Mouse (Mus musculus) stomach, embryonic 15.5 days (tissue): ENCODE measurements around the gene Tmem218. TPM values are rescaled to one million over a fixed set of nuclear protein-coding genes. Genes with fewer than 3 reads are reported as not detected.
A peak's percentile ranks its signal among the peaks of the same experiment; 100 is the strongest.

ENCODE experiments used
- ATAC-seq: fragments of 200-750 bp; cut with Nextera tagmentation; 2 replicates; pipeline ENCODE4 v1.8.0; 2017; ENCODE audit warnings: low read depth, moderate number of reproducible peaks, moderate TSS enrichment; ENCODE audit not compliant: insufficient read depth, low FRiP score
- H3K27ac ChIP-seq: fragments of 300-500 bp; sonication (generic); 2 replicates; pipeline ENCODE4 v1.5.1; 2015; ENCODE audit warnings: mild to moderate bottlenecking, inconsistent platforms
- H3K27me3 ChIP-seq: fragments of 300-500 bp; sonication (generic); replicated peaks from 2 replicates; pipeline ENCODE4 v1.6.1; 2015; ENCODE audit warnings: inconsistent platforms
- H3K36me3 ChIP-seq: fragments of 300-500 bp; sonication (generic); 2 replicates; pipeline ENCODE4 v1.6.1; 2015; ENCODE audit warnings: inconsistent platforms
- H3K4me1 ChIP-seq: fragments of 300-500 bp; sonication (generic); 2 replicates; pipeline ENCODE4 v1.6.1; 2015; ENCODE audit warnings: inconsistent platforms
- H3K4me2 ChIP-seq: fragments of 300-500 bp; sonication (generic); 2 replicates; pipeline ENCODE4 v1.6.1; 2015; ENCODE audit warnings: mild to moderate bottlenecking, inconsistent platforms
- H3K4me3 ChIP-seq: fragments of 300-500 bp; sonication (generic); replicated peaks from 2 replicates; pipeline ENCODE4 v1.5.1; 2015; ENCODE audit warnings: inconsistent platforms
- H3K9ac ChIP-seq: fragments of 300-500 bp; sonication (generic); 2 replicates; pipeline ENCODE4 v1.6.1; 2015; ENCODE audit warnings: inconsistent platforms
- H3K9me3 ChIP-seq: fragments of 300-500 bp; sonication (generic); 2 replicates; pipeline ENCODE4 v1.6.1; 2016; ENCODE audit warnings: inconsistent platforms
- WGBS: fragments of 180-500 bp; shearing (Covaris S2); methylation state at CpG from one replicate; pipeline ENCODE4 v1.1.7; 2015; 5-methylcytosine and 5-hydroxymethylcytosine counted together
- polyA plus RNA-seq: library from polyadenylated mRNA; unstranded; fragments of >200 nt; fragmentation: Nextera tagmentation; extraction: Ambion mirVana; gene quantifications from 2 replicates; pipeline ENCODE4 v1.2.1, GENCODE M21; 2015

The Tmem218 gene
- polyA plus RNA-seq, 1 experiment from 2014 or later, result 9.8 TPM

DNA sequence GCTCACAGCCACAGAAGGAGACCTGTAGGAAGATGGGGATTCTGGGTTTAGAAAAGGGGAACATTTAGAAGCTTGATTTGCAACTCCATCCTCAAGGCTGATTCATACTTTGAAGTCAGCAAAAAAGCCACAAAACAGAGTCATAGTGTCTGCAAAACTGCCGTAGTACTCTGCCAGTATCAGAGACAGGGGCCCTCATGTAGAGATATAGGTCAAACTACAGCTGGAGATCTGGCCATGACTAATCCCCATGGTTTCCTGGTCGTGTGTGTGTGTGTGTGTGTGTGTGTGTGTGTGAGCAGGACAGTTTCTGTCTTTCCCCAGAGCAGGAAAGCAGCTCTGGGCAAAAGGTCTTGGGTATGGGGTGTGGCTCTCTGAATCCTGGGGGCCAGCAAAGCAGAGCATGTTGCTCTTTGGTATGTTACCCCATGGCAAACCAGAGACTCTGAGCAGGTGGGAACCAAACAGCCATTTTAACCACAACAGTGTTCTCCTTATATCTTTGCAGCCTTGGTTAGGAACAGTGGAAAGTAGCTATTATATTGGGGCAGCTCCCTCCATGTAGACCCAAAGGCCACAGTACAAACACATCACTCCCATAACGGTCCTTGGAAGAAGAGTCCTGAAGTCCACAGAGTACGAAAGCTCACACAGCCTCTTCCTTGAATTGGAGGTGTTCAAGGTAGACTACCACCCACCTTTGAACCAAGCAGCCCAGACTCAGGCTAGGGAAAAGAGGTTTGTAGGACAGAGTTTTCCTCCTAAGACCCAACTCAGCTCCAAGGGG lies 28.1 kb downstream of the Tmem218 start:
- Histone ChIP-seq H3K4me1 (no peaks in the 10 kb centered on the region), H3K27me3 (no peaks in the 10 kb centered on the region), H3K27ac (no peak overlapping the region), H3K36me3 (no peaks in the 10 kb centered on the region), H3K9me3 (no peaks in the 10 kb centered on the region), H3K9ac (no peak overlapping the region), H3K4me2 (no peak overlapping the region), H3K4me3 (no peak overlapping the region)
- WGBS, result 57% methylated on average over 4 of the region's 4 CpGs
- ATAC-seq, result no peak; the same call in 1 of the 2 replicates

DNA sequence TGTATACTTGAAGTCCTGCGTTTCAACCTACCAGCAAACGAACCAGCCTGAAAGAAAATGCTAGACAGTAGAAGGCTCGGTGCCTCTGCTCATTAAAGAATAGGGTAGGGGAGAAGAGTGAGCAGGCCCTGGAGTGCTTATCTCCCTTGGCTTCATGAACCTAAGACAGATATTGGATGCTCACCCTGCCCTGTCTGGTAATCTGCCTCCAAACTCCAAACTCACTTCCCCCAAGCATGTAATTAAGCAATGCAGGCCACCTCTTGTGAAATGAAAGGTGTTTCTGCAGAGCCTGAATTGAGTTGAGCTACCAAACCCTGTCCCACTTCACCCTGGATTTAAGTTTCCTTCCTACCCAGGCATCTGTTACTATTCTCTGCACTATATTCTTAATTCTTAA lies 34.7 kb downstream of the Tmem218 start:
- H3K9me3 ChIP-seq, result no peaks in the 10 kb centered on the region
- H3K4me2 ChIP-seq, result no peak overlapping the region
- no peaks in the 10 kb centered on the region for H3K27me3 ChIP-seq
- no peak overlapping the region for H3K27ac ChIP-seq
- H3K36me3 ChIP-seq, result no peaks in the 10 kb centered on the region
- no peak for ATAC-seq
- no peaks in the 10 kb centered on the region for H3K4me1 ChIP-seq
- no peak overlapping the region for H3K9ac ChIP-seq
- 86% methylated on average over 3 of the region's 3 CpGs for WGBS
- H3K4me3 ChIP-seq, result no peak overlapping the region

DNA sequence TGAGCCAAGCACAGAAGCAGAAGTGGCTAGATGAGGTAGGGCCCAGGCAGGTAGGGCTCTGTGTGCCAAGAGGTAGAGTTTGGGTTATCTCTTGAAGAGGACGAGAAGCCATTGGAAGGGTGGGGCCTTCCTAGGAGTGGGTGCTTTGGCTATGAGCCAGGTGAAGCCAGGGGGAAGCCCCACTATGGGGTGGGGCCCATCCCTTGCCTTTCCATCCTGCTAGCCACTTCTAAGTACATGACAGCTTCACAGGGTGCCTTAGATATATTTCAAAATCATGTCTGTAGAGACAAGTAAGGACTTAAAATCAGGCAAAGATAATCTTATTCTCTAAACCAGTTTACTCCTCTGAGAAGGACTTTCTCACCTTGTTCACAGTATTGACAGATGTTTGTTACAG lies 36.6 kb downstream of the Tmem218 start:
- Histone ChIP-seq H3K4me2 (no peak overlapping the region), H3K4me3 (no peak overlapping the region), H3K36me3 (no peaks in the 10 kb centered on the region), H3K27me3 (no peaks in the 10 kb centered on the region), H3K27ac (no peak overlapping the region), H3K9ac (no peak overlapping the region), H3K4me1 (0 out of 2 replicates have a peak, but pooled peaks cover 6% of the 10 kb centered on the region), H3K9me3 (no peaks in the 10 kb centered on the region)
- 52% methylated on average over 1 of the region's 1 CpGs for WGBS
- no peak for ATAC-seq

DNA sequence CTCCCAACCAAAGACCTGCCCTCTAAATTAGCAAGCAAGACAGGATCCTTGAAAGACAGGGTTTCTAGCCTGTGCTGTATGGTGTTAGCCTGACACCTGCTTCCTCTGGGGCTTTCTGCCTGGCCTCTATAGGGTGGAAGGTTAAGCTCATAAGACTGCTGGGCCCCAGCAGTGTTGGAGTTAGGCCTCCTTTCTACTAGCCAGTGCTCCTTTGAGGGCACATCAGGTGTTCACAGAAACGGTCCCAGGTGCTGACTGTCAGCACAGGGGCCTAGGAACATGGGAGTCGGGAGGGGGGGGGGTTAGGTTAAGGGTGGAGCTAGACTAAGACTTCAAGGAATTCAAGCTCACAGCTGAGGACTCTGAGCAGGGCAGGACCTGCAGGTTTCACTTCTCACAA lies 37.4 kb downstream of the Tmem218 start:
- H3K4me3 ChIP-seq, result no peak overlapping the region
- no peaks in the 10 kb centered on the region for H3K9me3 ChIP-seq
- no peaks in the 10 kb centered on the region for H3K36me3 ChIP-seq
- H3K27me3 ChIP-seq, result no peaks in the 10 kb centered on the region
- H3K9ac ChIP-seq, result no peak overlapping the region
- WGBS, result 36% methylated on average over 2 of the region's 2 CpGs
- ATAC-seq, result no peak
- H3K4me1 ChIP-seq, result 0 out of 2 replicates have a peak, but pooled peaks cover 6% of the 10 kb centered on the region
- no peak overlapping the region for H3K4me2 ChIP-seq
- H3K27ac ChIP-seq, result no peak overlapping the region

DNA sequence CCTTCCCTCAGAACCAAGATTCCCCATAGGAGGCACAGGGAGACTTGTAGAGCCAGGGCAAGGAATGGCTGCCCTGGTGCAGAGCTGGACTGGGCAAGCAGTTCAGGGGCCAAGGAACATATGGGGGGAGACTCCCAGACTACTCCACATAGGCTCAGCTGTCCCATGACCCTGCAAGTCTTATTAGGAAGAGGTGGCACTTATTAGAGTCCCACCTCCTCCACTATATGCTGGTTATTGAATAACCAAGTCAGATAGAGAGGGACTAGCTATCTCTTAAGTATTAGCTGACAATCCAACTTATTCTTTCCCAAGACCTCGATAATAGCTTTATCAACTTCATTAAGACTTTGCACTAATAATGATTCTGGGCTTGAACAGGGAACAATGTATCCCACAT lies 37.8 kb downstream of the Tmem218 start:
- ATAC-seq, result no peak
- no peak overlapping the region for H3K4me3 ChIP-seq
- 82% methylated on average over 1 of the region's 1 CpGs for WGBS
- H3K9me3 ChIP-seq, result no peaks in the 10 kb centered on the region
- H3K27ac ChIP-seq, result no peak overlapping the region
- H3K36me3 ChIP-seq, result no peaks in the 10 kb centered on the region
- H3K4me2 ChIP-seq, result no peak overlapping the region
- 0 out of 2 replicates have a peak, but pooled peaks cover 6% of the 10 kb centered on the region for H3K4me1 ChIP-seq
- no peak overlapping the region for H3K9ac ChIP-seq
- no peaks in the 10 kb centered on the region for H3K27me3 ChIP-seq

DNA sequence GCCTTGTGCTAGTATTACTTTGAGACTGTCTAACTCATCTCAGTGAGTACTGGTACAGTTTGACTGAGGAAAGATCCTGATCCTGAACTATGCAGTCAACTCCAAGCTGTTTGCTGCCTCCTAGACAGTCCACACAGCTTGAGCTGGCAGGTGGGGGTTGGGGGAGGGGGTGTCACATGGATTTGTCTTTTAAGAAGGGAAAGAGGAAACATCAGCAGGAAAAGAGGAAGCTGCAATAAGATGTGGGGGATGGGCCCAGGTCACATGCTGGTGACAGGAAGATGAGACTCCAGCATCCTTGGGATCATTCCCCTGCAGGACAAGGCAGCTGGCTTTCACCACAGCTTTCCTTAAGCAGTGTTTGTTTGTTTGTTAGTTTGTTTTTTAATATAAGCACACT lies 39.4 kb downstream of the Tmem218 start:
- H3K4me3 ChIP-seq, result no peak overlapping the region
- no peak overlapping the region for H3K27ac ChIP-seq
- H3K9me3 ChIP-seq, result no peaks in the 10 kb centered on the region
- no peak overlapping the region for H3K9ac ChIP-seq
- ATAC-seq, result no peak
- no peak overlapping the region for H3K4me2 ChIP-seq
- 0 out of 2 replicates have a peak, but pooled peaks cover 6% of the 10 kb centered on the region for H3K4me1 ChIP-seq
- no peaks in the 10 kb centered on the region for H3K27me3 ChIP-seq
- H3K36me3 ChIP-seq, result no peaks in the 10 kb centered on the region

DNA sequence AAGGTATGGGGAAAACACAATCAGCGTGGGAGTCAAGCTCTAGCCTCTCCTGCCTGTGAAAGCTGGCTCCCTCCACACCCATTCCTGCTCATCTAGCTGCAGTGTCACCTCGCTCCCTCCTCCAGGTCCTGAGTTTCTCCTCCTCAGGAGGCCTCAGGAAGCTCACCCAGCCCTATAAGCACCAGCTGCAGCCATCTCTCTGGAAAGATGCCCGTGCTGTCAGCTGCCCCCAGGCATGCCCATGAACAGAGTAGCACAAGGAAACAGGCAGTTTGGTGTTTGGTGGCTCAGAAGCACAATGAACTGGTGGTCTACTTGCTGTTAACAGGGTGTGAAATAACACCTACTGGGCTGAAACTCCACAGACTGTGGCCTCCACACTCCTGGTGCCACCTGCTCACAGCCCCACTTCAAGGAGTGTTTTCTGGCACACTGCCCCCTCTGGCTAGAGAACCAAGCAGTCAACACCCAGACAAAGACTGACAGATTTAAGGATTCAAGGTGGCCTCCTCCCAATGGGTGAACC lies 40.4 kb downstream of the Tmem218 start:
- Histone ChIP-seq H3K4me2 (no peak overlapping the region), H3K4me3 (no peak overlapping the region), H3K36me3 (no peaks in the 10 kb centered on the region), H3K27me3 (no peaks in the 10 kb centered on the region), H3K4me1 (0 out of 2 replicates have a peak, but pooled peaks cover 6% of the 10 kb centered on the region), H3K9ac (no peak overlapping the region), H3K9me3 (no peaks in the 10 kb centered on the region), H3K27ac (no peak overlapping the region)
- 49% methylated on average over 3 of the region's 3 CpGs for WGBS
- no peak for ATAC-seq

DNA sequence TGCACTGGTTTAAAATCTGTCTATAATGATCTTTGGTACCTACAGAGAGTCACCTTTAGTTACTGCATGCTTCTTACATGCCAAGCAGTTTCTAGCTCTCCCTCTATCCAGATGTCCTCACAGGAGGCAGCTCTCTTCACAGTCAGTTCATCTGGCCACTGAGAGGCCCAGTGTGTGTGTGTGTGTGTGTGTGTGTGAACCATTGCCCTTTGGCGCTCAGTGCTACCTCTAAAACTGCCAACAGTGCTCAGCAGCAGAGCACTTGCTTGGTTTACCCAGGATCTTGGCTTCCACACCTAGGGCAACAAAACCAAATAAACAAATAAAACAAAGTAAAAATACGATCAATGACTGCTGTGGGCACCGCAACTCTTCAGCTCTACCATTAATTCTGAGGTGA lies 42.0 kb downstream of the Tmem218 start:
- no peak overlapping the region for H3K9ac ChIP-seq

DNA sequence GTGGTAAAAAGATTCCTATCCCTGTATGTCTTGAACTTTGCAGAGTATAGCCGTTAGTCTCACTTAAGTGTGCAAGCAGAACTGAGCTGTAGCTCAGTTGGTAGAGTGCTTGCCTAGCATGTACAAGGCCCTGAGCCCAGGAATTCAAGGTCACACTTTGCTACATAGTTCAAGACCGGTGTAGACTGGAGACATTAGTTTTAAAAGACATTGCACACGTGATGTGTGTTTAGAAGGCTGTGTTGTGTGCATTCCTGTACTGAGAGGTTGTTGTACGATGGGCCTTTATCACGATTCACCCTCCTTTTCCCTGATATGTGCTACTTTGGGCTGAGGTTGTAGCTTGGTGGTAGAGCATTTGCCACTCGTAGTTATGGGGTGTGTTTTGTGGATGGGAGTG lies 42.6 kb downstream of the Tmem218 start:
- WGBS, result 77% methylated on average over 6 of the region's 6 CpGs
- H3K9me3 ChIP-seq, result no peaks in the 10 kb centered on the region
- no peaks in the 10 kb centered on the region for H3K27me3 ChIP-seq
- 0 out of 2 replicates have a peak, but pooled peaks cover 6% of the 10 kb centered on the region for H3K4me1 ChIP-seq
- H3K4me3 ChIP-seq, result no peak overlapping the region
- H3K27ac ChIP-seq, result no peak overlapping the region
- no peak overlapping the region for H3K4me2 ChIP-seq
- H3K9ac ChIP-seq, result no peak overlapping the region
- ATAC-seq, result no peak
- H3K36me3 ChIP-seq, result no peaks in the 10 kb centered on the region

More for the DNA sequence above, 42.0 kb downstream of the Tmem218 start:
- no peak overlapping the region for H3K27ac ChIP-seq
- H3K27me3 ChIP-seq, result no peaks in the 10 kb centered on the region
- WGBS, result 80% methylated on average over 3 of the region's 3 CpGs
- H3K4me3 ChIP-seq, result no peak overlapping the region
- H3K9me3 ChIP-seq, result no peaks in the 10 kb centered on the region
- no peaks in the 10 kb centered on the region for H3K36me3 ChIP-seq
- H3K4me1 ChIP-seq, result 0 out of 2 replicates have a peak, but pooled peaks cover 6% of the 10 kb centered on the region
- H3K4me2 ChIP-seq, result no peak overlapping the region
- no peak for ATAC-seq

DNA sequence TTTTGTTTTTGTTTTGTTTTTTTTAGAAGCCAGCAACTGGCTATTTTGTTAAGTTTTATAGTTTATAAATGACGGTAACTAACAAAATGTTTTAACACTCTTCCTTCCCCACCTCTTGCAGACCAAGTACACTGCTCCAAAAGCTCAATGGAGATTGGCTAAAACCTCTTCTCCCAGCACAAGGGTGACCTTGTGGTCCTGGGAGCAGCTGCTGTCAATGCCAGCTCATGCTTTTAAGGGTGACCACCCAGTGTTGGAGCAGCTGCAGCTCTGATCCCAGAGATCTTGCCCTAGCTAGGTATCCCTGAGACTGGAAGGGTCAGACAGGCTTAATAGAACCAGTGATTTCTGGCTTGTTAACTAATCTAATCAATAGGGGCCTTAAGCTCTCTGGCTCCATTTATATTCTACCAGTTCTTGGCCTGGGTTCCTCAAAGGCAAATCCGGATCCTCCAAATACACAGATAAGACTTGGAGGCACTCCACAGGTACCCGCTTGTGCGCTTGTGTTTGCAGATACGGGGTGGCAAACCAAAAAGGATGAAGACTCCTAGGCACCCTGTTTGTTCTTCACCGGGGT lies 46.6 kb downstream of the Tmem218 start:
- Histone ChIP-seq H3K9ac (no peak overlapping the region), H3K27me3 (no peaks in the 10 kb centered on the region), H3K27ac (no peak overlapping the region), H3K4me2 (peak overlapping the region; percentile 84), H3K4me3 (peak overlapping the region; percentile 42), H3K9me3 (no peaks in the 10 kb centered on the region), H3K4me1 (no peaks in the 10 kb centered on the region), H3K36me3 (no peaks in the 10 kb centered on the region)
- 23% methylated on average over 6 of the region's 6 CpGs for WGBS
- ATAC-seq, result no peak

DNA sequence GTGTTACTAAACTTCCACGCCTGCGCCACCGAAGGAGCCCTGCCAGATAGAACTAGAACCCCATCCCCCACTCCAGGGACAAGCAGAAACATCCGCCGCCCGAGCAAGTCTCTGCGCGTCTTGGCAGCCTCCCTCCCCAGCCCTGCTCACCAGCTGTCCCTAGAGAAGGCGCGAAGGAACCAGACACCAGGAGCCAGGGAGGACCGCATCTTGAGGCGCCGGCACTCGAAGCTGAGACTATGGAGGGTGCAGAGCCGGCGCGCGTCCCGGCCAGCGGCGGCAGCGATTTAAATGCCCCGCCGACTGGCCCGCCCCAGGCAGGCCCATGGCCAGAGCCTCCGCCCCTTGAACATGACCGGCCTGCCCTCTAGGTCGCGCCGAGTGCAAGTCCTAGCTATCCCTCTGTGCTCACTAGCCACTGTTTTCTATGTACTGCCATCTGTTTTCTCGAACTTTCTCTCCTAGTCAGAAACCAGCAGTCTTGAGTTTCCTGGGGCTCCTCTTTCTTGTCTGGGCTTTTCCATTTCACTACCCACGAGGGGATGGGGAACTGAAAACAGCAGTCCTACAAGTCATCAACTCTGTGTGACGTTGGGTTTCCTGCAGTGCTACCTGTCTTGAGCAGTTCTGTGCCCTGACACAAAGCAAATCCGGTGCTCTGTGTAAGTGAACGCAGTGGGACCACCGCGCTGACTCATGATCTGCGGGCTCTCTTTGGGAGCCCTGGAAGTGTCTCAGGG lies 47.3 kb downstream of the Tmem218 start, which contains the start of gene Slc37a2:
Slc37a2 (minus strand) TSS at position 590 of the 740 bp plus-strand sequence.
- 2% methylated on average over 38 of the region's 38 CpGs for WGBS
- peak within 1 kb of the TSS; percentile 84 for H3K4me2 ChIP-seq
- H3K27me3 ChIP-seq, result no peaks in the 10 kb centered on the region
- H3K4me1 ChIP-seq, result no peaks in the 10 kb centered on the region
- peak within 1 kb of the TSS; percentile 42 for H3K4me3 ChIP-seq
- H3K9me3 ChIP-seq, result no peaks in the 10 kb centered on the region
- peak; percentile 75 for ATAC-seq
- H3K27ac ChIP-seq, result no peak within 1 kb of the TSS
- H3K9ac ChIP-seq, result no peak within 1 kb of the TSS
- H3K36me3 ChIP-seq, result no peaks in the 10 kb centered on the region

DNA sequence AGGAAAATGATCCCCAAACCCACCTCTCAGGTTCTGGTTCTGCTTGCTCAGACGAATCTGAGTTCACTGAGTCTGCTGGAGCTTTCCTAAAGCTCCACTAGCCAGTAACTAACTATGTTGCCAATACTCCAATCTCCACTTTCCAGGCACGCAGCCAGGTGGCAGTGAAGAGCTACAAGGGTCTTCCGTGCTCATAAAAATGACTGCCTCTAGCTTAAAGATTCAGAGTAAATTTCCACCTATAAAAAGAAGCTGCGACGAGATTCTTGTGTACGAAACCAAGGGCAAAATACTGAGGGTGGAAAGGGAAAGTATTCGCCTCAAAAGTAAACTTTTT lies 47.8 kb downstream of the Tmem218 start:
- Histone ChIP-seq H3K27ac (no peak overlapping the region), H3K9me3 (no peaks in the 10 kb centered on the region), H3K27me3 (no peaks in the 10 kb centered on the region), H3K4me3 (peak overlapping the region; percentile 42; the same call in 1 of the 2 replicates), H3K9ac (no peak overlapping the region), H3K4me1 (no peaks in the 10 kb centered on the region), H3K4me2 (peak overlapping the region; percentile 84), H3K36me3 (no peaks in the 10 kb centered on the region)
- WGBS, result 27% methylated on average over 7 of the region's 7 CpGs
- ATAC-seq, result peak; percentile 40; the same call in 1 of the 2 replicates
